Mouse (Mus musculus) adrenal gland (tissue): Measurements from ENCODE around the gene Mei4.

Experiments used
- intact Hi-C: fragments of 180-260 bp; cut with DNase I; formaldehyde crosslinking; loops from one replicate; pipeline ENCODE4 v1.15.1; 2025

Gene Mei4

GRCm38 (mm10) chr9:82136119-82136518, 272.6 kb downstream of the Mei4 start:
- intact Hi-C loops, result no loop called here

GRCm38 (mm10) chr9:82160143-82160542, 296.7 kb downstream of the Mei4 start:
- intact Hi-C loops, result no loop called here

GRCm38 (mm10) chr9:82162415-82162814, 298.9 kb downstream of the Mei4 start:
- intact Hi-C loops, result no loop called here

GRCm38 (mm10) chr9:82217976-82218375, 354.5 kb downstream of the Mei4 start:
- intact Hi-C loops, result no loop called here

GRCm38 (mm10) chr9:82247695-82248445, 384.4 kb downstream of the Mei4 start:
- intact Hi-C loops, result loop anchor here (5.0 kb wide), 1 partner anchor 394 kb away; no protein-coding TSS in a partner anchor
